Mouse (Mus musculus) lung, postnatal 25 days (tissue): ENCODE measurements around the gene Ttc12.

Experiments used
- DNase-seq: peaks from one replicate; pipeline ENCODE4 v3.0.0; 2022; ENCODE audit warnings: low spot score

The Ttc12 gene

DNA sequence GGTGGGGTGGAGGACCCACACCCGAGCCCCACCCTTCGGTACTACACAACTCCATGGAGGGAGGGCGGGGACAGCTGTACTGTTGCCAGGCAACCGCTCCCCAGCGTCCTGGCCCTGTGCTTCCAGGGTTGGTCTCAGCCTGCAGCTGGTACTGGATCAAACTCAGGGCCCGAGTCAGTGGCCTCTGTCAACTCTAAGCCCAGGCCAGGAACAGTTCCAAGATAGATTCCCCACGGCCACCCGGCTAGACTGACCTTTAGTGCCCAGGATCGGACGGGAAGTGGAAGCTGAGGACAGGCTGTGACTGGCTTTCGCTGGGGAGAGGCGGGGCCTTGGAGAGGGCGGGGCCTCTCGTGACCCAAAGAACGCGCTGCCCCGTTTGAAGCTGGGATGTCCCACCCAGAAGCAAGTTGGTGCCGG lies at the start of gene Ttc12:
Gene Ttc12, minus strand, starts transcription at position 334 of the 420 bp plus-strand sequence.
- peak; percentile 90 for DNase-seq

DNA sequence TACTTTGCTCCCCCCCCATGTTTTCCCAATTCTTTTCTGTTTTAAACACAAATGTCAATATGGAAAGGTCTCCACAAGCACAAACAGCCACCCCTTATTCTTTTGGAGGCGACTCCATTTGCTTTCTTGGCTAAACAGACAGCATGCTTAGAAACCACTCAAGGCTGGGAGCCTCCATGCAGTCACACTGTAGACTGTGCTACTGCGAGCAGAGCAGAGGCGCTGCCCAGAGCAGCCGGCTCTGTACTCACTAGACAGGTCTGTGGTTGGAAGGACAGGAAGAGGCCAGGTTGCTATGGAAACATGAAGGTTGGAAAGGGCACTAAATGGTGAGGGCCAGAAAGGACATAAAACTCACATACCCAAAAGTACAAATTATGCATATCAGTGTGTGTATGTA lies 48.9 kb upstream of the Ttc12 start:
- DNase-seq, result no peak

DNA sequence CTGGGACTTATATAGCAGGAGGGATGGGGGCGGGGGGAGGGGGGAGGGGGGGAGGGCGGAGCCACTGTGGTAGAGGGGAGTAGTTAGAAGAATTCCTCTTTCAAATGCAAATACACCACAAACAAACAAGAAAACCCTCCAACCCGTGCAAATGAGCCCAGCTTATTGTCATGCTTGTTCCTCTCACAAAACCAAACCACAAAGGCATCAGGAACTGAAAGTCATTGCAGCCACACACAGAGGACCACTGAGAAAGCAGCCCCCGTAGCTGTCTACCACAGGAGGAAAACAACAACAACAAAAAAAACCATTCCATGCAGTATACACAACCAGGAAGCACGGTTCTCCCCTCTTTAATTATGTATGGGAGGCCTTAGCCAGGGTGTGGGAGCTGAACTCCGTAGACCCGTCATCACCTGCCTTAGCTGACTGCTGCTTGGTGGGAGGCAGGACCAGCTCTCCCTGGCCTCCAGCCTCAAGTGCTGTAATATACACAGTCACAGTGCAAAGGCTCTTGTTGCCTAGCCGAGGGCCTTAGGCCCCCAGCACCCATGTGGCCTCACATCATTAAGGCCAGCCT lies 48.0 kb upstream of the Ttc12 start:
- DNase-seq, result no peak

DNA sequence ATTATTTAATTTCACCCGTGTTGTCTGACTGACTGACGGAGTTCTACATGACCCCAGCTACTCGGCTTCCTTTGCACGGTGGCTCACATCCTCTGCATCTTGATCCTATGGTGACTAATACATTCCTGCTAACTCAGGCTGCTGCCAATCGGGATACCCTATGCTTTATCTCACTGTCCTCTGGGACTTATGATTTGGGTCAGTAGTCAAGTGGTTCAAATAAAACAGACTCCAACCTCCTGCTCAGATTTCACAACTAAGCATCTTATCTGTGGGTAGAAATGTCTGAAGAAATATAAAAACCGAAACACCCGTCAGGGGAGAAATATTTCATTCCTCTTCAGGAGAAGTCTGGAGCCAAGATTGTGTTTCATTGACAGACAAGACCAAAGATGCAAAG lies 47.4 kb upstream of the Ttc12 start:
- no peak for DNase-seq

DNA sequence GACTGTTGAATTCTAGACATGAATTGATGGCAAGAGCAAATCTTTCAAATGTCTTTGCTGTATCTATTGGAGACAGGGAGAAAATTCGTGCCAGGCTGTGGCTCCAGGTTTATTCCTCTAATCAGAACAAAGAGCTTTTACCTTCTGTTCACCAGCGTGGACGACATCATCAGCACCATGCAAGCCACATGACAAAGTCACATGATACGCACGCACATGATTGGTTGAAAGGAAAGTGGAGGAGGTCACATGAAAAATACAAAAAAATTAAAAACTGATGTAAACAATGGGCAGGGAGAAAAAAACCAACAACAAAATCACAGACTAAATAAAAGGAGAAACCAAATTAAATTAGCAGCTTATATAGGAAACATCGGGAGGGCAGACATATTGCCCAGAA lies 45.8 kb upstream of the Ttc12 start:
- DNase-seq, result no peak

DNA sequence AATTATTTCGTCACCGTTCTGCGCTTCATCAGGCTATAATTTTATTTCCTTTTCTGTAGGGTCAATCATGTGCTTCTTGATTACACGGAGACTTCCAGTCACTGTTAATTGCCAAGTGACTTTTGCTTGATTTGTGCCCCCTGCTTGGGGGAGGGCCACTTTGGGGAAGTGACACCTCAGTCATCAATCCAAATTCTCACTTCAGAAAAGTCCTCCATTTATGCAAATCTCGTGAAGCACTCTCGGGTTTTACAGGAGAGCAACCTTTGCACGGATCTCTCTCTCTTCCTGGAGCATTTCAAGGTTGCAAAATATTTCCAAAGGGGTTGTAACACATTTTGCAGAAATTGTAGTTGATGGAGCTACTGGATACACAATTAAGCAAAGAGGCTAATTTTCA lies 45.2 kb upstream of the Ttc12 start:
- DNase-seq, result no peak

DNA sequence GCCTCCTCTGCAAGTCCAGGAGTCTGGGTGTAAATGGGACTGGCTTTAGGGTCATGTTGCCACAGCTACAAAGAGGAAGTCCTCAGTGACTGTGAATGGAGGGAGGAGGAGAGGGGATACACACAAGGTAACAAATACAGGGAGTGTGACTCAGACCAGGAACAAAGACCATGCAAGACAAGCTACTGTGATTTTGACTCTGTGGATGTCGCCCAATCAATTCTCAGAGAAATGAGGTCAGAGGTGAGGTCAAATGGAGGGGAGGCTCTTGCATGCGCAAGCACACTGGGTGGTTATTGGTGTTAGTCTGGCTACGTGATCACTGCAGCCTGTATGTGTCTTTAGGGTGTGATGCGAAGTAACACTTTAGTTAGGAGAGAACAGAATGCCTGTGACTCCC lies 44.7 kb upstream of the Ttc12 start:
- no peak for DNase-seq

DNA sequence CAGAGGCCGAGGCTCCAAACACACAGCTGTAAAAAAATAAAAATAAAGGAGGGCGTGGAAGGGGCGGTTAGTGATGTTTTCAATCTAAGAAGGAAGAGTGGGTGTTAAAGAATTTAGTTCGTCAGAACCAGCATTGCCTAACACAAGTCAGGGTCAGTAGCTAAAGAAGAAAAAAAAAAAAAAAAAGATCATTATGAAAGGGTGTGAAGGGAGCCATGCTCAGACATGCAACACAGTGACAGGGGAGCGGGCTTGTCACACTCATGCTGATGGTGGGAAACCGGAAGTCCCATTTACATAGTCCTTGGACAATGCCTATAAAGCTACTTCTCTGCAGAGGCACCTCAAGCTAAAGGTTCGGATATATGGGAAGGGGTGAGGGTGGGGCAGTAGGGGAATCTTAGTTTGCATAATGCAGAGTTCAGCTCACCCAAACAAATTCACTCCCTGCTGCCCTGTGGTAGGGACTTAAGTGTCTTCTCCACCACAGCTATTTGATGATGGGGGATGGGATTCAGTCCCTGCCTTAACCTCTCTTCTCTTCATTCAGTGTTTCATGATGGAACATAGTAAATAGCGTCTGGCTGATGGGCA lies 43.4 kb upstream of the Ttc12 start:
- DNase-seq, result no peak

DNA sequence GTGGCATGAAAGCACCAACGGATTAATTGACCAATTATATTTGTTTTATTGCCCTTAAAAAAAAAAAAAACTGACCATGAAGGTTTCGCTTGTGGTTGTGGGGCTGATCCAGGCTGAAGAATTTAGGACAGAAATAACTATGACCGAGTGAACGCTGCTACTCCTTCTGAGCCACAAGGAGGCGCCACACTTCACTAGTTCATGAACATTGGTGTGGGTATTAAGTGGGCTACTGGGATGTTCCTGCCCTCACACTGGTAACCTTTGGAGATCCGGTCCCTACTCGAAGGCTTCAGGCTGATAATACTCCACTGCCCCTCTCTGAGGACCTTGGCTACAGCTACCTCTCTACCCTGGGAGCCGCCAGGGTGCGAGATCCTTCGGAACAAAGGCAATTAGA lies 42.9 kb upstream of the Ttc12 start:
- no peak for DNase-seq

DNA sequence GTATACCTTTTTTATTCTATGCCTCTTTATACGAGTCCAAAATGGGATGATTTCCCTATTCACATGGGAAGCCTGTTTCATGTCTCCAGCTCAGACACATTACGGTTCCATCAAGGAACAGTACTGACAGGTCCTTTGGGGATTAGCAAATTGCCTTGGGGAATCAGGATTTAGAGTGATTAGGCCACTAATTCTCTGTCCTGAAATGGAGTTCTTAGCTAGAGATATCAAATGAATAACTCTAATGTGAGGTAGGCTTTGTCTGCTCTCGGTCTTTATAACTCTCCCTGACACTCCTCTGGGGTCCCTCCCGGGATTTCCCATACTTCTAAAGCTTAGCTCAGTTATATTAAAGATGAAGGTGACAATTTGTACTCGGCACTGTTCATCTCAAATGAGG lies 42.0 kb upstream of the Ttc12 start:
- no peak for DNase-seq

DNA sequence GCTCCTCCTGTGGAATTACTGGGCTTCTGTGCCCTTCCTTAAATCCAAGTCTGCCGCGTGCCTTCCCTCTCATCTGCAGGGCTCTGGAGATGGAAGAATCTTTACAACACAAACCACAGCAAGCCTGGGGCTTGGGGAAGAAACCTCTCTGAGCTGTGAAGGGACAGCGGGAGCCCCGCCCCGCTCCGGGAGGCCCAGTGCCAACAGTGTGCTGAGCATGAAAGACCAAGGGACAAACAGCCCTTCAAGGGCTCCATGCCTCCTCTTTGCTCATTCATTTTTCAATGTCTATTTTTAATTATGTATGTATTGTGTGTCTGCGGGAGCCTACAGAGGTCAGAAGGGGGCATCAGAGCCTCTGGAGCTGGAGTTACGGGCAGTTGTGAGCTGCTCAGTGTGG lies 41.3 kb upstream of the Ttc12 start:
- DNase-seq, result no peak

DNA sequence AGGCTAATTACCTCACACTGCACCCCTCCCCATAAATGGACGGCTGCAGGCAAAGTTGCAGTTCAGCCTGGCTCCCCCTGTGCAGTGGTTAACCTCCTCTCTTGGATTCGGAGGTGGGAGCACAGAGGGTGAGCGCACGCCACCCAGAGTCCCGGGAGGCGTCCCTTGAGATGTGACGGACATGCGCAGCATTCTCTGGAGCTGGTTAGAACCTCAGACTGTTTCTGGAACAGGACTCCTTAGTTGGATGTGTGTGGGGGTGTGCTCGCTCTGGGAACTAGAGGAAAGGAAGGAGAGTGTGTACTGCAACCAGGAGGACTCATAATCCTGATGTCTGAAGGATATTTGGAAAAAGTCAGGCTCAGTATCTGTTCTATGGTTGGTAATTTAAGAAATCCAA lies 38.7 kb upstream of the Ttc12 start:
- no peak for DNase-seq

DNA sequence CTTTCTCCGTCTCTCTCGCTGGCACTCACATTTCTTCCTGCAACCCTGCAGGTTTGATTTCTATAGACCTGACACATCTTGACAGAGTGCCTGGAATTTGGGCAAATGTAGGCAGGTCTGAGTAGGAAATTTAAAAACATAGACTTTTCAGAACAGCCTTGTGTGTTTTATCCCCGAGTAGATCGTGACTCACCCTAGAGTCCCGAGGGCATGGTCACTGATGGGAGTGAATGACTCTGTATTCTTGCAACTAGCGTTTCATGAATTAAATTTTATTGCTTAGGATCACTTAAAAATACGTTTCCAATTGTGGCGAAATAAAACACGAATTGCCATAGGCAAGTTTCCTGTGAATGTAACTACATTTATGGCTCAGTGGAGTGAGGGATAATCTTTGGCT lies 37.9 kb upstream of the Ttc12 start:
- DNase-seq, result no peak

DNA sequence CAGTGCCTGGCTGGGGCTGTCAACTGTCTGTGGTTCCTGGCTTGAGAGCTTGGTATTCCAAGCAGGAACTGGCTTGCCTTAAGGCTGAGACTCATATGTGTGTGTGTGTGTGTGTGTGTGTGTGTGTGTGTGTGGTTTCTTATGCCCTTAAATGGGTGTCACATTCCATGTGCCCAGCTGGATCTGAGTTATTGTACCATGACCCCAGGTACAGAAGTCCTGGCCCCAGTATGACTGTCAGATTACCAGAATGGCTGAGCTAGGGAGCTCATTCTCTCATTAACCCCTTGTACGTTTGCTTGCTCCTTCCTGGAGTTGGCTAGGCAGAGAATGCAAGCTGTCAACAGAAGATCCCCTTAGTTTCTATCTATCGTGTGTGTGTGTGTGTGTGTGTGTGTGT lies 28.3 kb upstream of the Ttc12 start:
- no peak for DNase-seq

DNA sequence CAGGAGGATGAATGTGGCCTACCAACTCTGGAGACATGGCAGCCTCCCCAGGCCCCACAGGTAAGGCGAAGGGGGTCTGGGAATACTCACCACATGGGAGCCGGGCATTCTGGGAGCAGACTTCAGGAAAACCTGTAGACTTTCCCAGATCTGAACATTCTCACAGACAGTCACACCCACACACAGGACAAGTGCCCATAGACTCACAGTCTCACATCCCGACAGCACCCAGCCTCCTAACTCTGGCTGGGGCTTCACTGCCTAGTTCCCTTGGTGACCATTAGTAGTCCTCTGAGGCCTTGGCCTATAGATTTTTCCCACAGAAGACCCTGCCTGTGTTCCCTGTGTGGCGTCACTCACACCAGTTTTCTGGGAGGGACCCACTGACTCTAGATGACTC lies 24.6 kb upstream of the Ttc12 start:
- DNase-seq, result no peak

DNA sequence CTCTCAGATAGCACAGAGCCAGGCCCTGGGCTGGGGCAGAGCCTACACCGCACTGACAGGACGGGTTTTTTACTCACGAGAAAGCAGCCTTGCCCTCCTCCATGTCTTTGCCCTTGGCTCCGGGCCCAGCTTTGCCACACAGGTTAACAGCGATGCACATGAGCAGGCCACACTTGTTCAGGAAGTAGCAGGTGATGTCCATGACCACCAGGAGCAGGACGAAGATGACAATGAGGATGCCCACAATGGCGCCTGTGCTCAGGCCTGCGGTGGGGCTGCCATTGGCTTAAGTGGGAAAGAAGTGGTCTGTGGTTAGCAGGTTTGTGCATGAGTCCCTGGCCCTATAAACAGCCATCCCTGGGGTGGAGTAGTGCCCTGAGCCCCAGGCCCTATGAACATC lies 23.6 kb upstream of the Ttc12 start:
- no peak for DNase-seq

DNA sequence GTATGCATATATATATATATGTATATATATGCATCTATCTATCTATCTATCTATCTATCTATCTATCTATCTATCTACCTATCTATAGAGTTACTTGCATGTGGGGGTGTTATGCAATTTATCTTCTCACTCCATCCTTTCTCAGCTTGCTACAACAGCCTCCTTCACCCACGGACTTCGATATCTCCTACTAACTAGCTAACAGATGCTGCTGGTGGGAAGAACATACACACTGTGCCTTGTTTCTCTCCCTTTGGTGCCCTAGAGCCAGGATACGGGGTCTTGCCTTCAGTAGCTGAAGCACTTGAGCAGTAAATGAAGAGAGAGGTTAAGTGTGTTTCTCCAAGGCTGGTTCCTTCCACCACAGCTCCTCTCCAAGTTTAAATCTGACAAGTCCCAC lies 23.1 kb upstream of the Ttc12 start:
- DNase-seq, result no peak

DNA sequence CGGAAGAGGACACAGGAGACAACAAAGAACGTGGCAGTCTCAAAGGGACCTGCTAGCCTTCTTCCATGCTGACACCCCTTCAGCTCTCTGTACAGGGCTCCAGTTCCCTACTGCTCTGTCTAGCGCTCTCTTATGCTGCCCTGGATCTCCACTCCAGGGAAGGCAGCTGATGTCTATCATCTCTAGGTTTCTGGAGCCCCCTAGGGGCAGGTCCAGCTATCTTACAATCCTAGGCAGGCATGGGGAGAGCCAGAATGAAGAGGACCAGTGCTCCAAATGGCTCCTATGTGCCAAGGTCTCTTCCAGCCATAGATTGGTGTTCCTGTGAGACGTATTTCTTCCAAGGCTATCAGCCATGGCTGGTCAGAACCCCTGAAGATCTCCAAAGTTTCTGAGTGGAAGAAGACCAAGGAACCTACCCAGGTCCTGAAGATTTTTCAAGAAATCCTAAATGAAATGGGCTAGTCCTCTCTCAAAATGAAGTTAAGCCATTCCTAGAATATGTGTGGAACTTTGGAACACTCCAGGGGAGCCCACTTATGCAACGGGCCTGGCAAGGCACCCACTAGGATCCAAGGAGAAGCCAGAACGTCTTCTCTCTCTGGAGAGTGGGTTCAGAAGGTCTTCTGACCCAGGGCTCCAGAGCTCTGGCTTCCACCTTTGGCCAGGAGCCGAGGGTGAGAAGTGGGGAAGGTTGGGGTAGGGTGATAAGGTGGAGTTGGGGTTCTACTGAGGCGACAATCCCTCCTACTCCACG lies 22.0 kb upstream of the Ttc12 start:
- DNase-seq, result no peak

DNA sequence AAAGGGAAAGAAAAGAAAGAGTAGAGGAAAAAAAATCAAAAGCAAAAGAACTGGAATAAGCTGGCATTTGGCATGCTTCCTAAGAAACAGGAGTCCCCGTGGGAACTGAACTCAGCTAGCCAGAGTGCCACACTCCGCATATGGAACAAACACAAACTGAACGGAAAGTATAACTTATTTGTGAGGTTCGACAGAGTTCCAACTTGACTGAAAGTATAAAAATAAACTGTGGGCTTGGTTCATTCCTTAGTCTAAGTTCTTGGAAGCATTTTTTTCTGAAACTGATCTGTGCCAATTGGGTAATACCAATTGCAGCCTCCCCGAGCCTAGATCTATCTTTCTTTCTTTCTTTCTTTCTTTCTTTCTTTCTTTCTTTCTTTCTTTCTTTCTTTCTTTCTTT lies 18.6 kb upstream of the Ttc12 start:
- no peak for DNase-seq

DNA sequence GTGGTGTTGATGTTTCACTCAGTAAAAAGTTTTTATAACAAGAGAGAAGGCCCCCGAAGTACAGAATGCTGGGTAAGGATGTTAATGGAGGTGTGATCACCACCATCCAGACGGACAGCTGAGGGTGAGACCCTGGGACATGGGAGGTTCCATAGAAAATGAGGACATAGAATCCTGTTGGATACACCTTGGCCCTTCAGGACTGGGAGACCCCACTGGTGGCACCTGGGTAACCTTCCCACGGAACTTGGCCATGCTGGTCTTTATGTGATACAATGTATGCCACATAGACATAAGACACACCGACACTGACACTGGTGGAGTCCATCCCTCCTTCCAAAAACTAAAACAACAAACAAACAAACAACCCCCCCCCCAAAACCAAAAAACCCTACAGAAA lies 16.2 kb upstream of the Ttc12 start:
- DNase-seq, result no peak

DNA sequence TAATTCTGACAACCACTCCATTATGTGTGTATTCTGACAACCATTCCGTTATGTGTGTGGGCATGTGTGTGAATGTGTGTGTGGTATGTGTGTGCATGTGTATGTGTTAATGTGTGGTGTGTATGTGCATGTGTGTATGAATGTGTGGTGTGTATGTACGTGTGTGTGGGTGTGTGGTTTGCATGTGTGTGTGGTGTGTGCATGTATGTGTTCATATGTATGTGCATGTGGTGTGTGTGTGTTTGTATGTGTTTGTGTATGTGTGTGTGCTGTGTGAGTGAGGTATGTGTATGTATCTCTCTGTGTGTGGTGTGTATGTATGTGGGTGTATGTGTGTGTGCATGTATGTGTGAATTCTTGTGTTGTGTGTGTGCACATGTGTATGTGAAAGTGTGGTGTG lies 13.9 kb upstream of the Ttc12 start:
- no peak for DNase-seq

DNA sequence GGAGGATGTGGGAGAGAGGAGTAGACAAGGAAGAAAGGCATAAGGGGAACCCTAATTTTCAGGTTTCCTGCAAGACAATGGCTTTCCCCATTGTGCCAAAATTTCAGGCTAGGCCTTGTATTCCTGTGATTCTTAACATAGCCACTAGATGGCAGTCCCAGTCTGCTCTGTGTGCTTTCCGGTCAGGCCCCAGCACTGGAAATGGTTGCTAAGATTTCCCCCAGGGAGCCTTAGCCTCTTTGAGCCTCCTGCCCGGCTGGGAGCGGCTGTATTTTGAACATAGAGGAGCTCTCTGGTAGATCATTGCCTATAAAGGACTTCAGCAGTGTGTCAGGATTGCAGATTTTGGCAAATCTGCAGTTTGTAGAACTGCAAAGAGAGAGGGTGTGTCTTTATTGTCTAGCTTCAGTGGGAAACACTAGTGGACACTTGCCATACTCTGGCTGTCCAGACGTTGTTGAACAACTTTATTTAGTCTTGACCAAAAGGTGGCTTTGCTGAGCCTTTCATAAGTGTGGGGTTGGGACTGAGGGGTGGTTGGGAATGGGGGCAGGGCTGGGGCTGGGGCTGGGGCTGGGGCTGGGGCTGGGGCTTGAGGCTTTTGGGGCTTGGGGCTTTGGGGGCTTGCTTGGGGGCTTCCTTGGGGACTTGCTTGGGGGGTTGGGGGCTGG lies 8.1 kb upstream of the Ttc12 start:
- DNase-seq, result peak; percentile 61

DNA sequence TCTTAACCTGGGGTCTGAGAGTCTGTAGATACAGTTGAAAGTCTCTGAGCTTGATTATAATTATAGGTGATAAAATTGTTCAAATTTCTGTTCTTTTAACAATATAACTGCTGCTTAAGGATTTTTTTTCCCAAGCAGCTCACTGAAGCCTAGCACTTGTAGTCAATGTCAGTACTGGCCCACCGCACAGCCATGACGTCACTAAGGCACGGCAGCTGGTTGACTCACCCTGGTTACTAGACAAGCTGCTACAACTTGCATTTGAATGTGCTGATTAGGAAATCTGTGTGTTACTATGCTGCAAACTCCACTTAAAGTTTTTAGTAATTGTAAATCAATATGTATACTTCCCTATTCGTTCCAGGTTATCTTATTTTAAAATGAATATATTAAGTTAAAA lies 4.6 kb upstream of the Ttc12 start:
- no peak for DNase-seq
